Mouse (Mus musculus) ES-Bruce4 (cell line): ENCODE measurements at regions not wholly inside any gene's neighbourhood (a gene's known extent, or its start where the extent isn't known, plus 50 kb on each side); places are given as distances from the start of the nearest gene placed in this dataset.

Source experiments
- H3K27ac ChIP-seq: 2 replicates; pipeline ENCODE4 v1.5.1; 2012; ENCODE audit warnings: low read length, inconsistent platforms; ENCODE audit not compliant: insufficient read depth
- H3K27me3 ChIP-seq: 2 replicates; pipeline ENCODE4 v1.6.1; 2012; ENCODE audit warnings: mild to moderate bottlenecking, low read length, inconsistent platforms; ENCODE audit not compliant: control insufficient read depth, poor library complexity, insufficient read depth, severe bottlenecking
- H3K36me3 ChIP-seq: 2 replicates; pipeline ENCODE4 v1.6.1; 2012; ENCODE audit warnings: inconsistent platforms, mild to moderate bottlenecking, low read length, moderate library complexity; ENCODE audit not compliant: control insufficient read depth, poor library complexity, insufficient read depth, severe bottlenecking
- H3K4me1 ChIP-seq: one replicate; pipeline ENCODE4 v1.8.1; 2011; ENCODE audit warnings: low read length; ENCODE audit not compliant: control insufficient read depth, insufficient read depth
- H3K4me3 ChIP-seq: 2 replicates; pipeline ENCODE4 v1.5.1; 2011; ENCODE audit warnings: low read depth, mild to moderate bottlenecking, low read length
- H3K9ac ChIP-seq: 2 replicates; pipeline ENCODE4 v1.6.1; 2012; ENCODE audit warnings: low read depth, mild to moderate bottlenecking, inconsistent platforms; ENCODE audit not compliant: poor library complexity, severe bottlenecking
- H3K9me3 ChIP-seq: replicated peaks from 2 replicates; pipeline ENCODE4 v1.6.1; 2012; ENCODE audit warnings: mild to moderate bottlenecking, low read length, inconsistent platforms; ENCODE audit not compliant: control insufficient read depth, poor library complexity, insufficient read depth, severe bottlenecking
- CTCF ChIP-seq: IDR thresholded peaks from one replicate; pipeline ENCODE4 v1.8.1; 2011; ENCODE audit warnings: low read depth, low read length
- EP300 ChIP-seq: IDR thresholded peaks from 2 replicates; pipeline ENCODE4 v1.6.1; 2011; ENCODE audit warnings: low read depth, low read length; ENCODE audit not compliant: insufficient read depth
- POLR2A ChIP-seq: IDR thresholded peaks from one replicate; pipeline ENCODE4 v1.8.1; 2011; ENCODE audit warnings: low read length; ENCODE audit not compliant: insufficient read depth

DNA sequence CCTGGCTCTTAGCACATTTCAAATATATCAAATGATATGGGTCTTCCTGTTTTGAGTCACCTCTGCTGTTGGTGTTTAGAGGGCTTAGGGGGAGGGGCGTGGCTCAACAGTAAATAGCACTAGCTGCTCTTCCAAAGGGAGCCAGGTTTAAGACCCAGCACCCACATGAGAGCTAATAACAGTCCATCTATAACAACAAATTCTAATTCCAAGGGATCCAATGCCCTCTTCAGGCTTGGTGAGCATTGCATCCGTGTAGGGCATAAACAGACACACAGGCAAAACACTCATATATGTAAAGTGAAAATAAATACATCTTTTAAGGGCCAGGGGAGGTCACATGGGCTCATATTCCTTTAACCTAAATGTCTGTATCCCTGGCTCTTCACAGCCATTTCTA, 194.1 kb upstream of the Kdm8 start:
- Histone ChIP-seq H3K4me3 (no peak overlapping the region), H3K27me3 (no peaks in the 10 kb centered on the region), H3K9me3 (no peaks in the 10 kb centered on the region), H3K27ac (no peak overlapping the region), H3K9ac (no peak overlapping the region), H3K36me3 (no peaks in the 10 kb centered on the region), H3K4me1 (no peaks in the 10 kb centered on the region)
- TF ChIP-seq POLR2A (no peak), EP300 (no peak), CTCF (no peak)

DNA sequence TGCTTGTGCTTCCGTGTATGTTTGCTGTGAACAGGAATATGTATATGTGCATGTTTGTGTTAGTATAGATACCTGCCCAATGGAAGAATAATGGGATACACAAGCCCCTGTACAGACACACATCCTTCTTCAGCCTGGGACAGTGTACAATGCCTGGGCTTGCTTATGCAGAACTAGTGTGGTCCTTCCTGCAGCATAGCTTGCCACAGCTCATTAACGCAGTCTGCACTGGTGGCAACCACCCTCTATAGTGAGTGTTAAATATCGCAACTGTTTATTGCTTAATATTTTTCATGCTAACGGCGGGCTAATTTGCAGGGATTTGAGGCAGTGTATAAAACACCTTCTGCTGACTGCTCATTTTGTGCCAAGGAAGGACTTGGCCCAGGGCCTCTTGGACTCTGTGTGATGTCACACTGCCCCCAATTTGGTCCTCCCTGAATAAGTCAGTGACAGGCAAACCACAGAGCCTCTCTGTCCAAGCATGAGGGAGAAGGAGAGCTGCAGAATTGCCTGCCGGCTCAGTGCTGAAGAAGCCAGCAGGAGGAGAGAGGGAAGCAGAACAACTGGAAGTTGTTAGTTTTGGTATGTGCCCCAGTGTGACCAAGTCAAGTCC, 193.4 kb upstream of the Kdm8 start:
- no peaks in the 10 kb centered on the region for H3K4me1 ChIP-seq
- no peak overlapping the region for H3K9ac ChIP-seq
- TF ChIP-seq EP300 = no peak
- no peak for TF ChIP-seq POLR2A
- no peak for TF ChIP-seq CTCF
- H3K9me3 ChIP-seq = no peaks in the 10 kb centered on the region
- no peak overlapping the region for H3K27ac ChIP-seq
- H3K4me3 ChIP-seq = no peak overlapping the region
- no peaks in the 10 kb centered on the region for H3K36me3 ChIP-seq
- H3K27me3 ChIP-seq = no peaks in the 10 kb centered on the region

DNA sequence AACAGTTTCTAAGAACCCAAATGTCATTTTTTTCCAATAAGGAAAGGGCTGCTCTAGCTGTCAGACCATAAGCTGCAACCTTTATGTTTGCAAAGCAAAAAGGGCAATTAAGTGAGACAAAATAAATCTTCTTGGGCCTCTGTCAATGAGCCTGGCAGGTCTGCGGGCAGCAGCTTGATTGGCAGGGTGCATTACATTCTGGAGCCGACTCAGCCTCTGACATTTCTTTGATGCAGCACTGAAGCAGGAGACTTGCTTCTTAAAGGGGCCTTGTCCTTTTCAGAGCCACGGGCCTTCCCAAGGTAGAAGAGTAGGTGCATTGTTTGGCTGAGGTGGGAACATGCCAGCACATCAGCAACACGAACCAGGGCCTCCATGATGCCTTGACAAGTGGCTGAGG, 190.2 kb upstream of the Kdm8 start:
- Histone ChIP-seq H3K27me3 (no peaks in the 10 kb centered on the region), H3K9ac (no peak overlapping the region), H3K4me1 (no peaks in the 10 kb centered on the region), H3K4me3 (no peak overlapping the region), H3K36me3 (no peaks in the 10 kb centered on the region), H3K27ac (no peak overlapping the region), H3K9me3 (no peaks in the 10 kb centered on the region)
- TF ChIP-seq POLR2A = no peak
- no peak for TF ChIP-seq CTCF
- TF ChIP-seq EP300 = no peak

DNA sequence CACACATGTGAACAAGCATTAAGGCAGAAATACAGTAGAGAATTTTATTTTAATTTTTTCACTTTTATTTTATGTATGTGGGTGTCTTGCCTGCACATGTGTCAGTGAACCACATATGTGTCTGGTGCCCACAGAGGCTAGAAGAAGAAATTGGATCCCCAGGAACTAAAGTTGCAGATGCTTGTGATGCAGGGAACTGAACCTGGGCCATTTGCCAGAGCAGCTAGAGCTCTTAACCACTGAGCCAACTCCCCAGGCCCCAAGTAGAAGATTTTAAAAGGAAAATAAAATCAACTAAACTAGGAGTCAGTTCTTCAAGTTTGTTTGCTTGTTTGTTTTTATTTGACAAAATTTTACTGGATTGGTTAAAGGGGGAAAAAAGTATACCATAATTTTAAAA, 185.5 kb upstream of the Kdm8 start:
- Histone ChIP-seq H3K27ac (no peak overlapping the region), H3K36me3 (no peaks in the 10 kb centered on the region), H3K9ac (no peak overlapping the region), H3K4me3 (no peak overlapping the region), H3K27me3 (no peaks in the 10 kb centered on the region), H3K9me3 (no peaks in the 10 kb centered on the region), H3K4me1 (no peaks in the 10 kb centered on the region)
- no peak for TF ChIP-seq EP300
- no peak for TF ChIP-seq CTCF
- no peak for TF ChIP-seq POLR2A

DNA sequence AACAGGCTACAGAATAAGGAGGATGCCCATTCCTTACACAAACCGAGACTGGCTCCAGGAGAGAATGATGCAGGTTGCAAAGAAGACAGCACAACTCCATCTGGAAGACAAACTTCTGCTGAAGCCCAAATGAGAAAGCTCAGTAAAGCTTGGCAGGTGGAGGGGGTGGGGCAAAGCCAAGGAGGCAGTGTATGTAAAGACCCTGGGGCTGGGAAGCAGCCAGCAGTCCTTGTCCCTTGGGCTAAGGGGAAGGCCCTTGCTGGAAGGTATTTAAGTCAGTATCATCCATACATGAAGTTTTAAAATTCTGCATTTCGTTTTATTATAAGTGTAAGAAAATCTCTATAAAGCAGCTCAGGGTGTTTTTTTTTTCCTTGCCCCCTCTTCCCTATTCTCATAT, 182.3 kb upstream of the Kdm8 start:
- Histone ChIP-seq H3K27ac (no peak overlapping the region), H3K9ac (no peak overlapping the region), H3K9me3 (no peaks in the 10 kb centered on the region), H3K36me3 (no peaks in the 10 kb centered on the region), H3K27me3 (peaks cover 1% of the 10 kb centered on the region; the same call in 1 of the 2 replicates), H3K4me3 (no peak overlapping the region), H3K4me1 (no peaks in the 10 kb centered on the region)
- TF ChIP-seq EP300 = no peak
- TF ChIP-seq CTCF = no peak
- TF ChIP-seq POLR2A = no peak

DNA sequence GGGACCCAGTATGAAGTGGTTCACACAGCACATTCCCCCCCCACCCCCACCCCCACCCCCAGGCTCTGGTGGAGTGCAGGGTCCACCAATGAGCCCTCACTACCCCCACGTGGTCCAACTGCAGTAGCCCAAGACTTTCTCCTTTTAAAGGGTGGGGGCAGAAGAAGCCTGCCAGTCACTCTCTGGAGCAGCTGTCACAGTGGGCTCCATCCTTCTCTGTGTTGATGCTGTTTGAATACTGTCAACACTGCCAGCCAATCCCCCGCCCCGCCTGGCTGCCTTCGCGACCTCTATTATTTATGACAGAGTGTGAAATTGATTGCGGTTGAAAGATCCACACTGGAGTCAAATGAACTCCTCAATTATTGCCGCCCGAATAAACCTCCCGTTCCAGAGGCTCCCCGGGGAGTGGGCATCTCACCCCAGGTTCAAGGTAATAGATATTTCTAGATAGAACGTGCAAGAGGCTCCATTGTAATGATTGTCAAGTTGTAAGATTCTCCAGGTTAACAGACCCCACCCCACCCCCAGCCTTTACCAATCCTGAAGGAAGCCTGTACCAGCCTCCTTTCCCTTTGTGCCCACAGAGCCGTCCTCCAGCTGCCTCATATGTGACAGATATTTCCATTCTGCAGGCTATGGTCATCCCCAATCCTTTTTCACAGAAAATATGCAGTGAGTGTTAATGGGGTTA, 181.7 kb upstream of the Kdm8 start:
- no peaks in the 10 kb centered on the region for H3K4me1 ChIP-seq
- TF ChIP-seq EP300 = no peak
- TF ChIP-seq CTCF = no peak
- TF ChIP-seq POLR2A = no peak
- peaks cover 1% of the 10 kb centered on the region; the same call in 1 of the 2 replicates for H3K27me3 ChIP-seq
- H3K4me3 ChIP-seq = no peak overlapping the region
- H3K36me3 ChIP-seq = no peaks in the 10 kb centered on the region
- H3K9ac ChIP-seq = no peak overlapping the region
- no peak overlapping the region for H3K27ac ChIP-seq
- H3K9me3 ChIP-seq = no peaks in the 10 kb centered on the region
